Mouse (Mus musculus) embryonic facial prominence, embryonic 11.5 days (tissue): ENCODE data around the gene Tmem38b. TPM values are rescaled to one million over a fixed set of nuclear protein-coding genes. Genes with fewer than 3 reads are reported as not detected.

Experiments
- ATAC-seq: fragments of 200-750 bp; cut with Nextera tagmentation; replicated peaks from 2 replicates; pipeline ENCODE4 v1.8.0; 2017; ENCODE audit warnings: low read depth; ENCODE audit not compliant: insufficient number of reproducible peaks, low FRiP score, low TSS enrichment
- DNase-seq: peaks from one replicate; pipeline ENCODE4 v3.0.0-alpha.2; 2015; ENCODE audit warnings: low spot score
- H3K27ac ChIP-seq: fragments of 300-500 bp; sonication (generic); replicated peaks from 2 replicates; pipeline ENCODE4 v1.5.1; 2014; ENCODE audit warnings: mild to moderate bottlenecking, low read depth, low read length, control low read depth
- H3K27me3 ChIP-seq: fragments of 300-500 bp; sonication (generic); 2 replicates; pipeline ENCODE4 v1.6.1; 2014; ENCODE audit warnings: mild to moderate bottlenecking, low read length, moderate library complexity, mixed read lengths; ENCODE audit not compliant: control insufficient read depth, insufficient read depth
- H3K36me3 ChIP-seq: fragments of 300-500 bp; sonication (generic); replicated peaks from 2 replicates; pipeline ENCODE4 v1.6.1; 2014; ENCODE audit warnings: low read depth, mild to moderate bottlenecking, low read length, moderate library complexity, mixed read lengths; ENCODE audit not compliant: control insufficient read depth, insufficient read depth
- H3K4me1 ChIP-seq: fragments of 300-500 bp; sonication (generic); 2 replicates; pipeline ENCODE4 v1.6.1; 2014; ENCODE audit warnings: low read length, mixed read lengths; ENCODE audit not compliant: control insufficient read depth, insufficient read depth
- H3K4me2 ChIP-seq: fragments of 300-500 bp; sonication (generic); 2 replicates; pipeline ENCODE4 v1.6.1; 2014; ENCODE audit warnings: low read depth, mild to moderate bottlenecking, control low read depth, low read length, moderate library complexity
- H3K4me3 ChIP-seq: fragments of 300-500 bp; sonication (generic); 2 replicates; pipeline ENCODE4 v1.5.1; 2014; ENCODE audit warnings: low read depth, low read length, control low read depth
- H3K9ac ChIP-seq: fragments of 300-500 bp; sonication (generic); replicated peaks from 2 replicates; pipeline ENCODE4 v1.6.1; 2014; ENCODE audit warnings: mild to moderate bottlenecking, control low read depth, low read length
- H3K9me3 ChIP-seq: fragments of 300-500 bp; sonication (generic); replicated peaks from 2 replicates; pipeline ENCODE4 v1.6.1; 2016; ENCODE audit warnings: mild to moderate bottlenecking, low read length, inconsistent platforms, mixed read lengths; ENCODE audit not compliant: control insufficient read depth
- WGBS: fragments of 180-500 bp; shearing (Covaris S2); extraction: QIAGEN DNeasy Blood & Tissue Kit; methylation state at CpG from one replicate; pipeline ENCODE4 v1.1.7; 2014; 5-methylcytosine and 5-hydroxymethylcytosine counted together
- polyA plus RNA-seq: library from polyadenylated mRNA; unstranded; fragments of >200 nt; fragmentation: Nextera tagmentation; extraction: Ambion mirVana; gene quantifications from 2 replicates; pipeline ENCODE4 v1.2.1, GENCODE M21; 2014

Gene Tmem38b
- polyA plus RNA-seq, 1 experiment from 2014 or later = 9.6 TPM

DNA sequence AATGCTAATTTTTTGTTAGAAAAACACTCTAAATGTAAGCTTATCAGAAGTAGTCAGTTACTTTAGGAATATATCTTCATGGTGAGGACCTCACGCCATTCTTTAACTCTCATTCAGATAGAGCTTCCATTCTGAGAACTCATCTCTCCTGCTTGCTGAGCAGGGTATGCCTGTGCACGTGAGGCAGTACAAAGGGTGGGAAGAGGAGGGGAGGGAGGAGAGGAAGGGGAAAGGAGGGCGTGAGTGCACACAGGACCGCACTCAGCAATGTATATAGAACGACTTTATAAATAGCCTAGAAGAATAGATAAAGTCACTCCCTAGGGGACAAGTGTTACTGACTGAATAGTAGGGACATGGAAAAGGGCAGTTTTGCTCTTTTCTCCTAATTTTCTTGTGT, 11.1 kb downstream of the Tmem38b start:
- DNase-seq = no peak
- whole genome bisulfite sequencing = 38% methylated on average over 5 of the region's 5 CpGs
- Histone ChIP-seq H3K4me1 (no peaks in the 10 kb centered on the region), H3K27ac (no peak overlapping the region), H3K36me3 (no peaks in the 10 kb centered on the region), H3K27me3 (no peaks in the 10 kb centered on the region), H3K4me3 (no peak overlapping the region), H3K9me3 (no peaks in the 10 kb centered on the region), H3K9ac (no peak overlapping the region), H3K4me2 (no peak overlapping the region)
- ATAC-seq = no peak

DNA sequence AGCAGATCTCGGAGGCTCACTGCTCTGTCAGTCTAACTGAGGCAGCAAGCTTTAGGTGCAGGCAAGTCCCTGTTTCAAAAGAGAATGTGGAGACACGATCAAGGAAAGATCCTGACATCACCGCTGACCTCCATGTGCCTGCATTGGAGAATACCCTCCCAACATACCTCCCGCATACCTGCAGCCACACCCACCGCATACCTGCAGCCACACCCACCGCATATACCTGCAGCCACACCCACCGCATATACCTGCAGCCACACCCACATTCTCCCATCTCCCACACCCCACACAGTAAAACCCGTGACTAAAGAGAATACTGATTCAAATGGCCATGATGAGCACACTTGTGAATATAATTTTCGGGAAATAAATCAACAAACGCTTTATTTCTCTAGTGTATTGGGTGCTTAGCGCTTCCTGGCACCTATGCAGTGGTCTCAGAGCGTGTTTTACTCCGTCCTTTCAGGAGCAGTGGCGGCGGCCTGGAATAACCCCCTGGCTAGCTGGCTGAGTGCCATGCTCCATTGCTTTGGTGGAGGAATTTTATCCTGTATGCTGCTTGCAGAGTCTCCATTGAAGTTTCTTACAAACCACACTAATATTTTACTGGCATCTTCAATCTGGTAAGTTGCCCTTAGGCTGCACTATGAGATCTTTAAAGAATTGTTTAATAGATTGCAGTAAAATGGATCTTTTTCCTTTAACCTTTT, 14.5 kb downstream of the Tmem38b start:
- Histone ChIP-seq H3K9ac (no peak overlapping the region), H3K9me3 (no peaks in the 10 kb centered on the region), H3K4me2 (no peak overlapping the region), H3K4me3 (no peak overlapping the region), H3K36me3 (no peaks in the 10 kb centered on the region), H3K4me1 (no peaks in the 10 kb centered on the region), H3K27me3 (no peaks in the 10 kb centered on the region), H3K27ac (no peak overlapping the region)
- 89% methylated on average over 15 of the region's 15 CpGs for WGBS
- ATAC-seq (no peak), DNase-seq (no peak)

DNA sequence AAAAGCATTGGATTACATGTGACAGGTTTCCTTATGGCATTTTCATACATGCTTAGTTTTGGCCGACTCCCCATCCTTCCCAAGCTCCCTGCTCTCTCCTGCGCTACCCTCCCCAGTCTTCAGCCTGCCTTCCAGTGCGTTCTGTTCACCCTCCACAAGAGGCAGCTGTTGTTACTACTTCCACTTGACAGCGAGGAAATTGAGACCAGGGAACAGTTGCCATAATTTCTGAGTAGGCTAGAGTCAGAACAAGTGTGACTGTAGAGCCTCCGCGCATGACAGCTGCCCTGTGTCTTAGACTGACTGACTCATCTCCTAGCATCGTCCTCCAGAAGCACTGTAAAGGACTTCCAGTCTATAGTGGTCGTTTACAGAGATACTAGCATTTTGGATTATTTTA, 17.7 kb downstream of the Tmem38b start:
- Histone ChIP-seq H3K27ac (no peak overlapping the region), H3K4me1 (no peaks in the 10 kb centered on the region), H3K4me2 (no peak overlapping the region), H3K9me3 (no peaks in the 10 kb centered on the region), H3K27me3 (no peaks in the 10 kb centered on the region), H3K4me3 (no peak overlapping the region), H3K9ac (no peak overlapping the region), H3K36me3 (no peaks in the 10 kb centered on the region)
- WGBS = 64% methylated on average over 8 of the region's 8 CpGs
- ATAC-seq = no peak
- no peak for DNase-seq

DNA sequence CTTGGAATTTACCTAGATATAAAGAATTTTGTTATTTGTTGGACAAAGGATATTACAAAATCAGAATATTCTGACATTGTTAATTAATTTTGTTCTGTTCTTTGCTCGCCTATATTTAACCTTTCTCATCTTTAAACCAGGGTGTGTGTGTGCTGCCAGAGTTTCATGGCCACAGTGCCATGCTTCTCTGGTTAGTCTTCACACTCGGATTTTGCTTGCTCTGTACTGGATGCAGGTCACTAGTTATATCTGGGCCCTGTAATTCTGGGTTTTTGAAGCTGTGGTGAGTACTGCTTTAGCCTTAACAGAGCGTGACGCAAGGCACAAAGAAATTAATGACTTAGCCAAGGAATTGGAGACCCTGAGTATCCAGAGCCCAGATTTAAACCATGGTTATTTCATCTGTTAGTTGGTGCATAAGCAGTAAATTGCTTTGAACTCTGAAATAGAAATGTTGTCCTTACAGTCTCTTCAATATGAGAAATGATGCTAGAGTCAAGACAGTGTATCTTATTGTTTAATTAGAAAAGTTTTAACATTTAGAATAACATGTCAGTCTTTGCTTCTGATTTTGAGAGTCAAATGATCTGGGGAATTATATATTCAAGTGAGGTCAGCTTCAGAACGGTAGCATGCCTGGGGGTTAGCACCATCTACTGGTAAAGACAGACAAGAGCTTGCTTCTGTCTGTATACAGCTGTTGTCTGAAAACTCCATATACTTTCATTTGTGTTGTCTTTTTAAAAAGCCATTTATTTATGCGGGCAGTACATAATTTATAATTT, 19.2 kb downstream of the Tmem38b start:
- ATAC-seq (no peak), DNase-seq (peak; percentile 64)
- no peaks in the 10 kb centered on the region for H3K27me3 ChIP-seq
- no peak overlapping the region for H3K9ac ChIP-seq
- WGBS = 53% methylated on average over 6 of the region's 6 CpGs
- no peak overlapping the region for H3K27ac ChIP-seq
- H3K4me2 ChIP-seq = no peak overlapping the region
- no peaks in the 10 kb centered on the region for H3K36me3 ChIP-seq
- H3K4me3 ChIP-seq = no peak overlapping the region
- H3K9me3 ChIP-seq = no peaks in the 10 kb centered on the region
- no peaks in the 10 kb centered on the region for H3K4me1 ChIP-seq

DNA sequence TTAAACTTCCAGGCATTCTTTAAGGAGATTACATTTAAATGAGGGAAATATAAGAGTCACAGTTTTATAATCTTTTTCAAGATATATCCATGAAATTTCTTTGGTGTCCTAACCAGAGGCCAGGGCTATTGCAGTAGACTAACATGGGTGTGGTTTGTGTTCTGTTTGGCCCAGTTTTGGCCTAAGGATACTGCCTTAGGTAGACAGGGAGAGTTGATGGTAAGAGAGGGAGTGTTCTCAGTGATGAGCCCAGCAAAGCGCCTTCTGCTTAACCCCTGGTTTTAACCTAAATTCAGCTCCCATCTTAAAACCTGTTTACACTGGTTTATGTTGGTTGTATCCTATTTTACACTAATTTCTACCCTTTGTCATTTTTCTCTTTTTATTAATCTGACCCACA, 19.8 kb downstream of the Tmem38b start:
- H3K4me3 ChIP-seq = no peak overlapping the region
- H3K9me3 ChIP-seq = no peaks in the 10 kb centered on the region
- H3K9ac ChIP-seq = no peak overlapping the region
- H3K27ac ChIP-seq = no peak overlapping the region
- no peak for ATAC-seq
- no peak for DNase-seq
- no peak overlapping the region for H3K4me2 ChIP-seq
- H3K36me3 ChIP-seq = no peaks in the 10 kb centered on the region
- WGBS = 90% methylated on average over 1 of the region's 1 CpGs
- H3K4me1 ChIP-seq = no peaks in the 10 kb centered on the region
- no peaks in the 10 kb centered on the region for H3K27me3 ChIP-seq

DNA sequence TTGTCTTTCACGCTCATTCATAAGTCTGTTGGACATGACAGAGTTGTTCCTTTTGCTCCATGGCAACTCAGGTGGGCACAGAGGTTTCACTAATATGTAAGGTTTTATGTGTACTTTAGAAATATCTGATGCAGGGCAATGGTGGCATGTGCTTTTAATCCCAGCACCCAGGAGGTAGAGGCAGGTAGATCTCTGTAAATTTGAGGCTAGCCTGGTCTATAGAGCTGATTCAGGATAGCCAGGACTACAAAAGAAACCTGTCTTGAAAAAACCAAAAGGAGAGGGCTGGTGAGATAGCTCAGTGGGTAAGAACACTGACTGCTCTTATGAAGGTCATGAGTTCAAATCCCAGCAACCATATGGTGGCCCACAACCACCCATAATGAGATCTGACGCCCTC, 20.5 kb downstream of the Tmem38b start:
- 63% methylated on average over 2 of the region's 2 CpGs for WGBS
- H3K27ac ChIP-seq = no peak overlapping the region
- H3K4me2 ChIP-seq = no peak overlapping the region
- DNase-seq = no peak
- H3K4me3 ChIP-seq = no peak overlapping the region
- H3K36me3 ChIP-seq = no peaks in the 10 kb centered on the region
- no peak for ATAC-seq
- H3K9ac ChIP-seq = no peak overlapping the region
- H3K4me1 ChIP-seq = no peaks in the 10 kb centered on the region
- H3K27me3 ChIP-seq = no peaks in the 10 kb centered on the region
- H3K9me3 ChIP-seq = no peaks in the 10 kb centered on the region

DNA sequence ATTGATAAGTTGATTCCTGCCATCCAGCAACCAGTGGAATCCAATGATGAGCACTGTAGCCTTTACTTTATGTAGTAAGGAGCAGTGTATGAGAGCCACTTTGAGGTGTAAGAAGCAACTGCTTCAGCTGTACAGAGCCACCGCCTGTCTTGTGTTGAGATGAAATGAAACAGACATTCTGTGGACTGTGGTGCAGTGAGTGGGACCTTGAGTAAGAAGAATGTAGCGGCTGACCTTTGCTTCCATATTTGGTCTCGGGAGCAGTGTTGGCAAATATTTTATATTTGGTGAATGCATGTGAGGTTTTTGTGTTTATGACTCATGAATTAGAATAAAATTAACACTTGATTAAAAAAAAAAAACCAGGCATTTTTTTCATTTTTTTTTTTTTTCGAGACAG, 21.7 kb downstream of the Tmem38b start:
- Histone ChIP-seq H3K4me3 (no peak overlapping the region), H3K27me3 (no peaks in the 10 kb centered on the region), H3K27ac (no peak overlapping the region), H3K36me3 (no peaks in the 10 kb centered on the region), H3K9ac (no peak overlapping the region), H3K9me3 (no peaks in the 10 kb centered on the region), H3K4me1 (no peaks in the 10 kb centered on the region), H3K4me2 (no peak overlapping the region)
- no peak for ATAC-seq
- no peak for DNase-seq
- 89% methylated on average over 4 of the region's 4 CpGs for WGBS

DNA sequence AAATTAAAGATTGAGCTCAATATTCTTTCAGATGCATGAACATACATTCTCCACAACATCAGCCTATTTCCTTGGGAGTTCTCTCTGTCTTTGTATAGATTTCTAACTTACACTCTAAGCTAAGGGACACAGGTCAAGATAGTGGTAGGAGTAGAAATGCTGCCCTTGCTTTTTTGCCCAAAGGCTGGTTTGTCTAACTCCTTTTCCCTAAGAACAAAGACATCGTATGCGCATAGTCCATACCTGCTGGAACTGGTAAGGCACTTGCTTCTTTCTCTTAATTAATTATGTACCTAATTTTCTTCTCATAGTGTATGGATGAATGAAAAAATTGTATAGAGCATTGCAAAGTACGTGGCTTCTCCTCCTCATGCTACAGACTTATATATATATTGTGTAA, 22.5 kb downstream of the Tmem38b start:
- Histone ChIP-seq H3K9me3 (no peaks in the 10 kb centered on the region), H3K4me2 (no peak overlapping the region), H3K27ac (no peak overlapping the region), H3K9ac (no peak overlapping the region), H3K4me3 (no peak overlapping the region), H3K27me3 (no peaks in the 10 kb centered on the region), H3K36me3 (no peaks in the 10 kb centered on the region), H3K4me1 (no peaks in the 10 kb centered on the region)
- ATAC-seq (no peak), DNase-seq (no peak)
- WGBS = 97% methylated on average over 3 of the region's 3 CpGs
